Mouse (Mus musculus): Measurements from ENCODE around the gene Opn3. TPM values are rescaled to one million over a fixed set of nuclear protein-coding genes. Genes with fewer than 3 reads are reported as not detected.
A peak's percentile ranks its signal among the peaks of the same experiment; 100 is the strongest.

Opn3 gene
- total RNA-seq, 2 experiments from 2014 or later: 5.1 to 5.5 TPM

GRCm38 (mm10) chr1:175659900-175660299 is 32.7 kb downstream of the Opn3 start:
- DNase-seq: no peak

- DNase-seq: no peak
These were observed 44.0 kb downstream of the Opn3 start for GRCm38 (mm10) chr1:175648615-175649014.

GRCm38 (mm10) chr1:175646952-175647351 is 45.6 kb downstream of the Opn3 start:
- no peak for DNase-seq

GRCm38 (mm10) chr1:175643496-175644265 is 48.9 kb downstream of the Opn3 start:
- DNase-seq: no peak

GRCm38 (mm10) chr1:175640435-175641150 is 52.0 kb downstream of the Opn3 start:
- no peak for DNase-seq

- no peak for DNase-seq
These were observed 53.5 kb downstream of the Opn3 start for GRCm38 (mm10) chr1:175639072-175639471.

- no peak for DNase-seq
These were observed 54.9 kb downstream of the Opn3 start for GRCm38 (mm10) chr1:175637677-175638076.

GRCm38 (mm10) chr1:175632470-175632869 is 60.1 kb downstream of the Opn3 start:
- no peak for DNase-seq

GRCm38 (mm10) chr1:175631721-175632221 is 60.8 kb downstream of the Opn3 start:
- no peak for DNase-seq

- DNase-seq: no peak
These were observed 61.5 kb downstream of the Opn3 start for GRCm38 (mm10) chr1:175631080-175631479.

- no peak for DNase-seq
These were observed 62.2 kb downstream of the Opn3 start for GRCm38 (mm10) chr1:175630345-175630744.

GRCm38 (mm10) chr1:175629248-175629647 is 63.3 kb downstream of the Opn3 start:
- no peak for DNase-seq

- no peak for DNase-seq
These were observed 66.4 kb downstream of the Opn3 start for GRCm38 (mm10) chr1:175625990-175626692.

- DNase-seq: peak; percentile 96
These were observed 67.2 kb downstream of the Opn3 start, which contains the start of gene Fh1 for GRCm38 (mm10) chr1:175625257-175625879. TSS of gene Fh1 (minus strand) at chr1:175625635.

GRCm38 (mm10) chr1:175623656-175624055 is 68.9 kb downstream of the Opn3 start:
- DNase-seq: no peak

- DNase-seq: no peak
These were observed 72.7 kb downstream of the Opn3 start, which contains the start of gene Kmo for GRCm38 (mm10) chr1:175619814-175620431. TSS of gene Kmo (plus strand) at chr1:175620381.

GRCm38 (mm10) chr1:175614992-175615391 is 77.6 kb downstream of the Opn3 start:
- DNase-seq: no peak
